Mouse (Mus musculus): Measurements from ENCODE around the gene Cox19. TPM values are rescaled to one million over a fixed set of nuclear protein-coding genes. Genes with fewer than 3 reads are reported as not detected.
A peak's percentile ranks its signal among the peaks of the same experiment; 100 is the strongest.

The Cox19 gene
- polyA plus RNA-seq, 1 experiment, result 87.4 TPM

- Histone ChIP-seq H3K27ac (ENCODE audit: insufficient read depth, low read length) (no peak overlapping the region), H3K27me3 (ENCODE audit: control insufficient read depth, insufficient read depth, low read length) (no peaks in the 10 kb centered on the region), H3K4me3 (replicated peaks; ENCODE audit: insufficient read depth, low read depth, low read length) (peak overlapping the region; percentile 72), H3K4me1 (ENCODE audit: control insufficient read depth, insufficient read depth, low read length) (peaks cover 15% of the 10 kb centered on the region)
- WGBS, result 15% methylated on average over 8 of the region's 8 CpGs
- no peak for DNase-seq
- TF ChIP-seq CTCF (IDR thresholded peaks at IDR 0.05; ENCODE audit: borderline replicate concordance, insufficient read depth, low read depth, low read length), result no peak
These were observed 28.7 kb upstream of the Cox19 start for GRCm38 (mm10) chr5:139379771-139380384.

GRCm38 (mm10) chr5:139378986-139379629, 27.9 kb upstream of the Cox19 start:
- TF ChIP-seq CTCF (IDR thresholded peaks at IDR 0.05; ENCODE audit: borderline replicate concordance, insufficient read depth, low read depth, low read length) (no peak), POLR2A (IDR thresholded peaks at IDR 0.05; ENCODE audit: borderline replicate concordance, insufficient read depth, low read length) (no peak)
- Histone ChIP-seq H3K27ac (ENCODE audit: insufficient read depth, low read length) (no peak overlapping the region), H3K4me1 (ENCODE audit: control insufficient read depth, insufficient read depth, low read length) (peaks cover 9% of the 10 kb centered on the region), H3K27me3 (ENCODE audit: control insufficient read depth, insufficient read depth, low read length) (no peaks in the 10 kb centered on the region), H3K4me3 (replicated peaks; ENCODE audit: insufficient read depth, low read depth, low read length) (no peak overlapping the region)
- DNase-seq, result peak; percentile 28 to 41
- 63% methylated on average over 21 of the region's 21 CpGs for WGBS

- no peaks in the 10 kb centered on the region for H3K27me3 ChIP-seq (ENCODE audit: control insufficient read depth, insufficient read depth, low read length)
- H3K27ac ChIP-seq (ENCODE audit: insufficient read depth, low read length), result no peak overlapping the region
- H3K4me1 ChIP-seq (ENCODE audit: control insufficient read depth, insufficient read depth, low read length), result peaks cover 7% of the 10 kb centered on the region
- no peak overlapping the region for H3K4me3 ChIP-seq (replicated peaks; ENCODE audit: insufficient read depth, low read depth, low read length)
- WGBS, result 86% methylated on average over 7 of the region's 7 CpGs
- no peak for DNase-seq
- TF ChIP-seq POLR2A (IDR thresholded peaks at IDR 0.05; ENCODE audit: borderline replicate concordance, insufficient read depth, low read length), result no peak
- no peak for TF ChIP-seq CTCF (IDR thresholded peaks at IDR 0.05; ENCODE audit: borderline replicate concordance, insufficient read depth, low read depth, low read length)
These were observed 27.0 kb upstream of the Cox19 start for GRCm38 (mm10) chr5:139378271-139378556.

- H3K27ac ChIP-seq (ENCODE audit: insufficient read depth, low read length), result no peak within 1 kb of the TSS
- WGBS, result 52% methylated on average over 18 of the region's 18 CpGs
- TF ChIP-seq CTCF (IDR thresholded peaks at IDR 0.05; ENCODE audit: borderline replicate concordance, insufficient read depth, low read depth, low read length), result no peak
- TF ChIP-seq POLR2A (IDR thresholded peaks at IDR 0.05; ENCODE audit: borderline replicate concordance, insufficient read depth, low read length), result no peak
- DNase-seq, result peak in 1 of 2 experiments; percentile 25
- H3K4me1 ChIP-seq (ENCODE audit: control insufficient read depth, insufficient read depth, low read length), result peaks cover 6% of the 10 kb centered on the region
- no peak within 1 kb of the TSS for H3K4me3 ChIP-seq (replicated peaks; ENCODE audit: insufficient read depth, low read depth, low read length)
- no peaks in the 10 kb centered on the region for H3K27me3 ChIP-seq (ENCODE audit: control insufficient read depth, insufficient read depth, low read length)
These were observed 26.5 kb upstream of the Cox19 start, which contains the start of gene Gpr146 for GRCm38 (mm10) chr5:139377468-139378270. Gene Gpr146 (plus strand): TSS chr5:139377697.

- DNase-seq, result no peak
- Histone ChIP-seq H3K27ac (ENCODE audit: insufficient read depth, low read length) (no peak overlapping the region), H3K27me3 (ENCODE audit: control insufficient read depth, insufficient read depth, low read length) (no peaks in the 10 kb centered on the region), H3K4me1 (ENCODE audit: control insufficient read depth, insufficient read depth, low read length) (no peaks in the 10 kb centered on the region; the same call in 1 of the 2 replicates), H3K4me3 (replicated peaks; ENCODE audit: insufficient read depth, low read depth, low read length) (no peak overlapping the region)
- TF ChIP-seq POLR2A (IDR thresholded peaks at IDR 0.05; ENCODE audit: borderline replicate concordance, insufficient read depth, low read length), result no peak
- no peak for TF ChIP-seq CTCF (IDR thresholded peaks at IDR 0.05; ENCODE audit: borderline replicate concordance, insufficient read depth, low read depth, low read length)
- 97% methylated on average over 2 of the region's 2 CpGs for WGBS
These were observed 23.6 kb upstream of the Cox19 start for GRCm38 (mm10) chr5:139374841-139375240.

GRCm38 (mm10) chr5:139373889-139374444, 22.7 kb upstream of the Cox19 start:
- DNase-seq, result no peak
- H3K4me3 ChIP-seq (replicated peaks; ENCODE audit: insufficient read depth, low read depth, low read length), result no peak overlapping the region
- H3K4me1 ChIP-seq (ENCODE audit: control insufficient read depth, insufficient read depth, low read length), result peaks cover under 1% of the 10 kb centered on the region
- 87% methylated on average over 6 of the region's 6 CpGs for WGBS
- H3K27ac ChIP-seq (ENCODE audit: insufficient read depth, low read length), result no peak overlapping the region
- TF ChIP-seq CTCF (IDR thresholded peaks at IDR 0.05; ENCODE audit: borderline replicate concordance, insufficient read depth, low read depth, low read length) (no peak), POLR2A (IDR thresholded peaks at IDR 0.05; ENCODE audit: borderline replicate concordance, insufficient read depth, low read length) (no peak)
- no peaks in the 10 kb centered on the region for H3K27me3 ChIP-seq (ENCODE audit: control insufficient read depth, insufficient read depth, low read length)

- no peak overlapping the region for H3K27ac ChIP-seq (ENCODE audit: insufficient read depth, low read length)
- no peaks in the 10 kb centered on the region for H3K27me3 ChIP-seq (ENCODE audit: control insufficient read depth, insufficient read depth, low read length)
- DNase-seq, result no peak
- no peak overlapping the region for H3K4me3 ChIP-seq (replicated peaks; ENCODE audit: insufficient read depth, low read depth, low read length)
- WGBS, result 94% methylated on average over 3 of the region's 3 CpGs
- TF ChIP-seq POLR2A (IDR thresholded peaks at IDR 0.05; ENCODE audit: borderline replicate concordance, insufficient read depth, low read length) (no peak), CTCF (IDR thresholded peaks at IDR 0.05; ENCODE audit: borderline replicate concordance, insufficient read depth, low read depth, low read length) (no peak)
- peaks cover 6% of the 10 kb centered on the region for H3K4me1 ChIP-seq (ENCODE audit: control insufficient read depth, insufficient read depth, low read length)
These were observed 21.9 kb upstream of the Cox19 start for GRCm38 (mm10) chr5:139373126-139373525.
